Mouse (Mus musculus) heart, embryonic 15.5 days (tissue): ENCODE data around the gene Cabin1. TPM values are rescaled to one million over a fixed set of nuclear protein-coding genes. Genes with fewer than 3 reads are reported as not detected.

Experiments
- ATAC-seq: fragments of 200-750 bp; cut with Nextera tagmentation; replicated peaks from 2 replicates; pipeline ENCODE4 v1.8.0; 2017; ENCODE audit warnings: low read depth, moderate TSS enrichment; ENCODE audit not compliant: insufficient number of reproducible peaks, insufficient read depth, low FRiP score
- H3K27ac ChIP-seq: fragments of 300-500 bp; sonication (generic); 2 replicates; pipeline ENCODE4 v1.5.1; 2015; ENCODE audit warnings: mild to moderate bottlenecking, inconsistent platforms
- H3K27me3 ChIP-seq: fragments of 300-500 bp; sonication (generic); 2 replicates; pipeline ENCODE4 v1.6.1; 2015; ENCODE audit warnings: inconsistent platforms
- H3K36me3 ChIP-seq: fragments of 300-500 bp; sonication (generic); 2 replicates; pipeline ENCODE4 v1.6.1; 2015; ENCODE audit warnings: mild to moderate bottlenecking, inconsistent platforms
- H3K4me1 ChIP-seq: fragments of 300-500 bp; sonication (generic); replicated peaks from 2 replicates; pipeline ENCODE4 v1.6.1; 2015; ENCODE audit warnings: inconsistent platforms
- H3K4me2 ChIP-seq: fragments of 300-500 bp; sonication (generic); 2 replicates; pipeline ENCODE4 v1.6.1; 2015; ENCODE audit warnings: inconsistent platforms, mild to moderate bottlenecking, moderate library complexity
- H3K4me3 ChIP-seq: fragments of 300-500 bp; sonication (generic); 2 replicates; pipeline ENCODE4 v1.5.1; 2015; ENCODE audit warnings: mild to moderate bottlenecking, inconsistent platforms
- H3K9ac ChIP-seq: fragments of 300-500 bp; sonication (generic); 2 replicates; pipeline ENCODE4 v1.6.1; 2015; ENCODE audit warnings: mild to moderate bottlenecking, inconsistent platforms
- H3K9me3 ChIP-seq: fragments of 300-500 bp; sonication (generic); replicated peaks from 2 replicates; pipeline ENCODE4 v1.6.1; 2016; ENCODE audit warnings: inconsistent platforms
- WGBS: fragments of 180-500 bp; shearing (Covaris S2); methylation state at CpG from one replicate; pipeline ENCODE4 v1.1.7; 2015; ENCODE audit warnings: mixed read lengths; 5-methylcytosine and 5-hydroxymethylcytosine counted together
- polyA plus RNA-seq: library from polyadenylated mRNA; unstranded; fragments of >200 nt; fragmentation: Nextera tagmentation; extraction: Ambion mirVana; gene quantifications from 2 replicates; pipeline ENCODE4 v1.2.1, GENCODE M21; 2015

Cabin1 gene
- polyA plus RNA-seq, 1 experiment from 2014 or later, result 25.2 TPM

DNA sequence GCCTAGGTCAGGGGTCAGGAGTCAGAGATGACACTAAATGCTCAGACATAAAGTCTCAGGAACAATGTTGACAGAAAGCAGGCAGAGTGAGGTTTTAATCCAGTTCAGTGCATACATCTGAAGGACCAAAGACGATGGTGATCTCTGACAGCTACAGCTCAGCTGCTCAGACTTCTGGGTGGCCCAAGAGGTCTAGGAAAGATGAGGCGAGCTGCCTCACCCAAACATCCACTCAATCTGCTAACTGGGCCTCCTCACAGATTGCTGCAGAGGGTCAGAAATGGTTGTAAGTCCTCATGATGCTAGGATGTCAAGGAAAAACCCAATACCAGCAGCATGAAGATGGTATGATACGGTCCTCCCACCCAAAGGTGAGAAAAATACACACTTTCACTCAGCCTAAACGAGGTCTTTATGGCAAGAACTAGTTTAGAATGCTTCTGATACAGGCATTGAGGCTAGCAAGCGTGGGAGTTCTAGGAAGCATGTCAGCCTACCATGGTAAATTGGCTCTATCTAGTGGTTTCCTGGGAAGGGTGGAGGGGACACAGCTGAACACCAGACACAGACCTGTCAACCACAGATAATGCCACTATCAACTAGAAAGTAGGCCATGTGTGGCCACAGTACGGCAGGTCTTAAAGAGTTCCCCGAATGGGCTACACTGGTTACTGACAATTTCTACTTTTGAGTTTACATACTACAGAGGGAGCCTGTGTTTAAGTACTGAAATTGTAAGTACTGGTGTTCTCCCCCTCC lies 67.4 kb downstream of the Cabin1 start:
- Histone ChIP-seq H3K4me3 (no peak overlapping the region), H3K4me2 (no peak overlapping the region), H3K27ac (no peak overlapping the region), H3K4me1 (peaks cover 3% of the 10 kb centered on the region; the same call in 1 of the 2 replicates), H3K36me3 (peaks cover 33% of the 10 kb centered on the region), H3K27me3 (no peaks in the 10 kb centered on the region), H3K9me3 (no peaks in the 10 kb centered on the region), H3K9ac (no peak overlapping the region)
- WGBS, result 78% methylated on average over 7 of the region's 7 CpGs
- ATAC-seq, result no peak

- H3K9me3 ChIP-seq, result no peaks in the 10 kb centered on the region
- no peak overlapping the region for H3K27ac ChIP-seq
- H3K27me3 ChIP-seq, result no peaks in the 10 kb centered on the region
- no peak overlapping the region for H3K4me2 ChIP-seq
- no peak overlapping the region for H3K9ac ChIP-seq
- H3K4me1 ChIP-seq, result peaks cover 3% of the 10 kb centered on the region; the same call in 1 of the 2 replicates
- no peak for ATAC-seq
- WGBS, result 86% methylated on average over 2 of the region's 2 CpGs
- H3K4me3 ChIP-seq, result no peak overlapping the region
- H3K36me3 ChIP-seq, result peaks cover 42% of the 10 kb centered on the region
These were observed 68.6 kb downstream of the Cabin1 start for GRCm38 (mm10) chr10:75695521-75695920.

GRCm38 (mm10) chr10:75695078-75695477 lies 69.1 kb downstream of the Cabin1 start:
- Histone ChIP-seq H3K27me3 (no peaks in the 10 kb centered on the region), H3K4me3 (no peak overlapping the region), H3K9ac (no peak overlapping the region), H3K36me3 (peaks cover 43% of the 10 kb centered on the region), H3K9me3 (no peaks in the 10 kb centered on the region), H3K4me1 (peaks cover 3% of the 10 kb centered on the region; the same call in 1 of the 2 replicates), H3K27ac (no peak overlapping the region), H3K4me2 (no peak overlapping the region)
- ATAC-seq, result no peak
- 85% methylated on average over 5 of the region's 5 CpGs for WGBS

- WGBS, result 83% methylated on average over 9 of the region's 9 CpGs
- no peak overlapping the region for H3K4me2 ChIP-seq
- peaks cover 3% of the 10 kb centered on the region; the same call in 1 of the 2 replicates for H3K4me1 ChIP-seq
- H3K4me3 ChIP-seq, result no peak overlapping the region
- H3K9me3 ChIP-seq, result no peaks in the 10 kb centered on the region
- ATAC-seq, result no peak
- H3K9ac ChIP-seq, result no peak overlapping the region
- no peaks in the 10 kb centered on the region for H3K27me3 ChIP-seq
- peaks cover 39% of the 10 kb centered on the region for H3K36me3 ChIP-seq
- H3K27ac ChIP-seq, result no peak overlapping the region
These were observed 69.6 kb downstream of the Cabin1 start for GRCm38 (mm10) chr10:75694567-75694966.

DNA sequence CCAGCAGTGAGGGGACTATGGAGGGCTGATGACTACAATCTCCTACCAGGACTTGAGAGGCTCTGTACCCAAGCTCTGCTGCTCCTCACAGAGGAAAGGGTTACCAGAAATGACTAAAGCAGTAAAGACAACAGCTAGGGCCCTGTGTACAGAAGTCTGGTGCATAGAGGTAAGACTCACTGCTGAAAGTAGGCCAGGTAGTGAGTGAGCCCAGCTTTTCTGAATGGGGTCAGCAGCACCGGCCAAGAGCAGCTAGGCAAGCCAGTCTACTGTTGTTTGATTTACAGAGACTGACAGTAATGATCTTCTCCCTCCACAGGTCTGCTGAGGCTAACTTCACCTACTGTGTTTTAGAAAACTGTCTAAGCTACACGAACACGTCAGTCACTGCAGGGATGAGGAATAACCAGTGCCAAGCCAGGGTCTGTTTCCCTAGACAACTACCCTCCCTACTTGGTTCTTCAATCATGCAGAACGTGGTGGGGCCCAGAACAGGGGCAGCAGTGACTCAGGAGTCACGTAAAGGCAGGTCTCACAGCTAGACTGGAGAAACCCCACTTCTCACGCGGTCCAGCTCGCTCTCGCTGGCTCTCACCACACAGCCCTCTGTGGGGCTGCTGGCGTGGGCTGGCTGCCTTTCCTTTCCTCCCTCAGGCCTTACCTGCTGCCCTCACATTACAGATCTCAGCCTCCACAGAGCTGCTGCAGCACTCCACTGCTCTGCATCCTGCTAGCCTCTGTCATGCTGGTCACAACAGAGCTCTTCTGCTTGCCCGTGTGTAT lies 70.5 kb downstream of the Cabin1 start:
- H3K27ac ChIP-seq, result no peak overlapping the region
- peaks cover 35% of the 10 kb centered on the region for H3K36me3 ChIP-seq
- H3K4me2 ChIP-seq, result no peak overlapping the region
- H3K9me3 ChIP-seq, result no peaks in the 10 kb centered on the region
- peaks cover 3% of the 10 kb centered on the region; the same call in 1 of the 2 replicates for H3K4me1 ChIP-seq
- no peak overlapping the region; the same call in 1 of the 2 replicates for H3K9ac ChIP-seq
- ATAC-seq, result no peak
- 65% methylated on average over 11 of the region's 11 CpGs for WGBS
- H3K4me3 ChIP-seq, result no peak overlapping the region
- no peaks in the 10 kb centered on the region for H3K27me3 ChIP-seq

DNA sequence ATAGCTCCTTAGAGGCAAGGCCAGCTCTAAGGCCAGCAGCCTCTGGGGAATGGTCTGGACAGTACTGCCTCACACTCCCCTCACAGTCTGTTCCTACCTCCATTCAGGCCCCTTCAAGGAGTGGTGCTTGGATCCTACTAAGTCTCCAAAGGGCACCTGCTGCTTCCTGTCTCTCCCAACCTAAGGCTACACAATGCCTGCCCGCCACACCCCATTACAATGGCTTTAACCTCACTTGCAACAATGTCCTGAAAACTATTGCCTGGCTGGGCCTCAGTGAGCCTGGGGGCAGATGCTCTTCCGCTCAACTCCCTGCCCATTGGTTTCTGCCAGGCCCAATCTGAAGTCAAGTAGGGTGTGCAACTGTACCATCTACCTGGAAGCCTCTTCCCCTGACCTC lies 75.5 kb downstream of the Cabin1 start:
- Histone ChIP-seq H3K27me3 (no peaks in the 10 kb centered on the region), H3K9ac (no peak overlapping the region), H3K4me1 (peaks cover 4% of the 10 kb centered on the region; the same call in 1 of the 2 replicates), H3K36me3 (peaks cover 33% of the 10 kb centered on the region), H3K4me2 (no peak overlapping the region), H3K27ac (no peak overlapping the region), H3K4me3 (no peak overlapping the region), H3K9me3 (no peaks in the 10 kb centered on the region)
- 95% methylated on average over 2 of the region's 2 CpGs for WGBS
- no peak for ATAC-seq

DNA sequence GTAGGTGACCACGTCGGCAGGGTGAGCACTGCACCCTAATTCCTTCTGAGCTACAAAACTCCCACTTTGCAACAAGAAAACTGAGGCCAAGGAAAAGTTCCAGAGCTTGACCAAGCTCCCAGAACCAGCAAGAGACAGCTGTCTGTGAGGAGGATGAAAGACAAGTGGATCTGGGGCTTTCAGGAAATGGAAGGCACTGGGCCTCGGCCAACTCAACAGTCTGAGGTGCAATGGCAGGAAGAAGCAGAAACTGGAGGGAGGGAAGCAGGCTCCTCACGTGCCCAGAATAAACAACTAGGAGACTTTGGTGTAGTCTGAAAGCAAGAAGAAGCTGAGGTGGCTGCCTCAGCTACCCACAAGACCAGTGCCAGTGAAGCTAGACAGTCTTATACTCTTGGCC lies 77.4 kb downstream of the Cabin1 start:
- ATAC-seq, result no peak
- Histone ChIP-seq H3K4me2 (no peak overlapping the region), H3K4me1 (peaks cover 4% of the 10 kb centered on the region; the same call in 1 of the 2 replicates), H3K4me3 (no peak overlapping the region), H3K9me3 (no peaks in the 10 kb centered on the region), H3K36me3 (peaks cover 31% of the 10 kb centered on the region; the same call in 1 of the 2 replicates), H3K27ac (no peak overlapping the region), H3K9ac (no peak overlapping the region), H3K27me3 (no peaks in the 10 kb centered on the region)
- whole genome bisulfite sequencing, result 68% methylated on average over 4 of the region's 4 CpGs

DNA sequence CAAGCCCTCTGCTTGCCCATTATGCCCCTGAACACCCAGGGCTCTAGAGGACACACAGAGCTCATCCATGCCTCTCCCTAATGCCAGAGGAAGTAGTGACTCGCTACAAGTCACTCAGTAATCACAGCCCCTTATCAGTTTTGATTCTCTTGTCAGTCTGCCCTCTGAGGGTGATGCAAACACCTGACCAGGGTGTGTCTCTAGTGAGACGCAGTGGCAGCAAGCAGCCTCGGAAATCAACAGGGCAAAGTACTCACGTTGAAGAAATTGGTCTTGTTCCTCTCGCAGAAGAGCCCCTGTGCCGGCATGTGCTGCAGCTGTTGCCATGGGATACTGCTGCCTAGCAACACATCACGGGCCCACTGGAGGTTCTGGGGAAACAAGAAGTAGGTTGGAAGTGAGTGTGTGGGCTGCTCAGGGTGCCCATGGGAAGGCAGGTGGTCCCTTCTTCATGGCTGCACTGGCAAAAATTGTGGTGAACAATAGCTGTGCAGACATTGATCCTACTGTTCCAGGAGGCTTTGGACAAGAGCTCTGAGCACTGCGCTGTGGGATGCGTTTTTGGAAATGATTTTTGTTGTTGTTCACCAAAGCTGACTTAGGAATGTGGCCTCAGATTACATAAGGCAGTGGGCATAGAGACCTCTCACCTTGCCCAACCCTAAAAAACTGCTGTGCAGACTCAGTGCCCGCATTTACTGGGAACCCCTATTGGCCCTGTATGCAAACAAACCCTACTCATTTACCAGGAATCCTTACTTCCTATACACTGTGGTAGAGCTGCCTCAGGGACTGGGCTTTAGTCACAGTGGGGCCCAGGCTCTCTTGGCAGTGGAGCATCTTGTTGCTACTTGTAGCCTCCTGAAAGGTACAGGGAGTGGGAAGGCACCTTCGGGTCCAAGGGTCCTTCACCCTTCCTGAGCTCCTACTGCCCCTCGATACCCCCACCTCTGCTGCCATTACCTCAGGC lies 79.8 kb downstream of the Cabin1 start:
- Histone ChIP-seq H3K36me3 (peaks cover 20% of the 10 kb centered on the region; the same call in 1 of the 2 replicates), H3K9ac (no peak overlapping the region)

DNA sequence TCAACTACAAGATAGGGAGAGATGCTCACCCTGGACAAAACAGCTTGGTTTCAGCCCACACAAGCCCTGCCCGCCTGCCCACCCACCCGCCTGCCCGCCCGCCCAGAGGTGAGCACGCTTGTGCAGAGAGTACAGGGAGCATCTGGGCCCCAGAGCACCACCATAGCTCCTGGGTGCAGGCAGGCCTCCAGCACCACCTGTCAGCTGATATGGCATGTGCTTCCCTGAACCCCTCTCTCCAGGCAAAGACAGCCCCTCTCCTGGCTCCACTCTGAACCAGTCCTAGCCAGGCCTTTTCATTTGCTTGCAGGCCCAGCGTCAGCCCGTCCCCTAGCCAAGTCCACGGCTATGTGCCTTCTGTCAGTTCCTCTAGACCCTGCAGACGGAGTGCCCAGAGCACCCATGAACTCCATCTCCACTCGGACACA lies 83.6 kb downstream of the Cabin1 start:
- Histone ChIP-seq H3K4me1 (peaks cover 26% of the 10 kb centered on the region), H3K36me3 (peaks cover 13% of the 10 kb centered on the region; the same call in 1 of the 2 replicates)

More for the DNA sequence above, 79.8 kb downstream of the Cabin1 start:
- no peak overlapping the region for H3K27ac ChIP-seq
- 66% methylated on average over 12 of the region's 12 CpGs for WGBS
- no peak overlapping the region for H3K4me3 ChIP-seq
- no peaks in the 10 kb centered on the region for H3K27me3 ChIP-seq
- ATAC-seq, result no peak
- peaks cover 4% of the 10 kb centered on the region; the same call in 1 of the 2 replicates for H3K4me1 ChIP-seq
- H3K9me3 ChIP-seq, result no peaks in the 10 kb centered on the region
- H3K4me2 ChIP-seq, result no peak overlapping the region

GRCm38 (mm10) chr10:75679204-75679603 lies 84.9 kb downstream of the Cabin1 start:
- WGBS, result 89% methylated on average over 6 of the region's 6 CpGs
- Histone ChIP-seq H3K9me3 (no peaks in the 10 kb centered on the region), H3K4me2 (no peak overlapping the region), H3K9ac (no peak overlapping the region), H3K27ac (no peak overlapping the region), H3K27me3 (no peaks in the 10 kb centered on the region), H3K4me1 (peaks cover 26% of the 10 kb centered on the region), H3K4me3 (no peak overlapping the region), H3K36me3 (peaks cover 13% of the 10 kb centered on the region; the same call in 1 of the 2 replicates)
- no peak for ATAC-seq

More for the DNA sequence above, 83.6 kb downstream of the Cabin1 start:
- Histone ChIP-seq H3K9me3 (no peaks in the 10 kb centered on the region), H3K27ac (no peak overlapping the region), H3K4me3 (no peak overlapping the region), H3K4me2 (no peak overlapping the region), H3K9ac (no peak overlapping the region), H3K27me3 (no peaks in the 10 kb centered on the region)
- WGBS, result 91% methylated on average over 10 of the region's 10 CpGs
- 0 out of 2 replicates have a peak, but pooled peaks have one; percentile 27 for ATAC-seq
